Mouse (Mus musculus): ENCODE data around the gene Nlrp6. TPM values are rescaled to one million over a fixed set of nuclear protein-coding genes. Genes with fewer than 3 reads are reported as not detected.
"Not testable (repeated sequence)": the region's sequence is repeated elsewhere in the genome, so short reads cannot be mapped to it uniquely, and the experiment has no call there.

The Nlrp6 gene
- polyA plus RNA-seq, 1 experiment, result not detected

- no peak for DNase-seq (ENCODE audit: low spot score)
Observed at GRCm38 (mm10) chr7:140949824-140950530, 29.3 kb downstream of the Nlrp6 start, which contains the start of gene Ifitm5. Gene Ifitm5 (minus strand): TSS chr7:140950291.

GRCm38 (mm10) chr7:140951051-140951450, 30.3 kb downstream of the Nlrp6 start:
- no peak for DNase-seq (ENCODE audit: low spot score)

- DNase-seq (ENCODE audit: low spot score), result no peak
Observed at GRCm38 (mm10) chr7:140951765-140952164, 31.1 kb downstream of the Nlrp6 start.

- DNase-seq (ENCODE audit: low spot score), result no peak
Observed at GRCm38 (mm10) chr7:140952441-140952840, 31.7 kb downstream of the Nlrp6 start.

- DNase-seq (ENCODE audit: low spot score), result no peak
Observed at GRCm38 (mm10) chr7:140953133-140953532, 32.4 kb downstream of the Nlrp6 start.

- DNase-seq (ENCODE audit: low spot score), result no peak
Observed at GRCm38 (mm10) chr7:140953800-140954732, 33.4 kb downstream of the Nlrp6 start.

- no peak for DNase-seq (ENCODE audit: low spot score)
Observed at GRCm38 (mm10) chr7:140954733-140955071, 34.0 kb downstream of the Nlrp6 start.

GRCm38 (mm10) chr7:140955342-140955741, 34.6 kb downstream of the Nlrp6 start:
- DNase-seq (ENCODE audit: low spot score), result no peak

- DNase-seq (ENCODE audit: low spot score), result no peak
Observed at GRCm38 (mm10) chr7:140955758-140956555, 35.3 kb downstream of the Nlrp6 start, which contains the start of the genes Gm45717 and Ifitm2. Gene Gm45717 (minus strand): TSS chr7:140955937. Gene Ifitm2 (minus strand): TSS chr7:140955987.

GRCm38 (mm10) chr7:140956556-140956869, 35.8 kb downstream of the Nlrp6 start:
- DNase-seq (ENCODE audit: low spot score), result no peak

GRCm38 (mm10) chr7:140959181-140959901, 38.6 kb downstream of the Nlrp6 start:
- DNase-seq (ENCODE audit: low spot score), result no peak

- no peak for DNase-seq (ENCODE audit: low spot score)
Observed at GRCm38 (mm10) chr7:140960026-140960425, 39.3 kb downstream of the Nlrp6 start.

- DNase-seq (ENCODE audit: low spot score), result no peak
Observed at GRCm38 (mm10) chr7:140961416-140961815, 40.7 kb downstream of the Nlrp6 start.

GRCm38 (mm10) chr7:140962733-140963132, 42.0 kb downstream of the Nlrp6 start:
- no peak for DNase-seq (ENCODE audit: low spot score)

- DNase-seq (ENCODE audit: low spot score), result no peak
Observed at GRCm38 (mm10) chr7:140966921-140967320, 46.2 kb downstream of the Nlrp6 start, which contains the start of gene Ifitm1. Gene Ifitm1 (plus strand): TSS chr7:140967221.

GRCm38 (mm10) chr7:140967862-140968591, 47.3 kb downstream of the Nlrp6 start:
- no peak for DNase-seq (ENCODE audit: low spot score)

- not testable (repeated sequence) for DNase-seq (ENCODE audit: low spot score)
Observed at GRCm38 (mm10) chr7:140968710-140969109, 48.0 kb downstream of the Nlrp6 start.

GRCm38 (mm10) chr7:140970931-140971330, 50.2 kb downstream of the Nlrp6 start:
- no peak for DNase-seq (ENCODE audit: low spot score)

- DNase-seq (ENCODE audit: low spot score), result no peak
Observed at GRCm38 (mm10) chr7:140971479-140972171, 50.9 kb downstream of the Nlrp6 start.
